Mouse (Mus musculus): ENCODE results near the gene Gm9747.

Gene Gm9747

DNA sequence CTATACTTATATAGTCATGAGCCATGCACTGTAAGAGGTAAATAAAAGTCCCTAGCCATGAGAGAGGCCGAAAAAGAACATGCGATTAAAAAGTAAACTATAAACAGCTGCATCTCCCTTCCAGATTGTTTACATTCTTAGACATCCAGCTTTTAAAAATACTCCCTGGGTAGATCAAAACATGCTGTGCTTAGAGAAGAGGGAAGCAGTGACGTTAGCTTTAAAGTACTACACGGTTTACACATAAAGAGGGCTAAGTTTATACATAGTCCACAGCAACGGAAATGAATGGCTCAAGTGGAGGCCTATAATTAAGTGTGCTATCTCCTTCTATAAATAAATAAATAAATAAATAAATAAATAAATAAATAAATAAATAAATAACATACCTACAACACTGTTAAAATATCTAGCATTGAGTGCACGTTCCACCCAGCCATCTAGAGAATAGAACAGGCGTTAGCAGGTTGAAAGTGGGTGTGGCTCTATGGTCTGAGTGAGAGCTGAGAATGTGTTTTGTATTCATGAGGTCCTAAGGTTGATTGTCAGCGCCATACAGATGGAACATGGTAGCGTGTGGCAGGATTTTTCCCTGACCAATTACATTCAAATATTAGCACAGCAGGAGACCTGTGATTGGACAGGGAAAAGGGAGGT is 21.0 kb downstream of the Gm9747 start:
- no peak for DNase-seq (ENCODE audit: low spot score in 2 of 2)

- DNase-seq (ENCODE audit: low spot score in 2 of 2), result peak in 1 of 2 experiments; percentile 43
Observed at GRCm38 (mm10) chr1:82257457-82257856, 24.5 kb downstream of the Gm9747 start.

GRCm38 (mm10) chr1:82258331-82258730 is 25.4 kb downstream of the Gm9747 start:
- DNase-seq (ENCODE audit: low spot score in 2 of 2), result peak; percentile 12 to 15

DNA sequence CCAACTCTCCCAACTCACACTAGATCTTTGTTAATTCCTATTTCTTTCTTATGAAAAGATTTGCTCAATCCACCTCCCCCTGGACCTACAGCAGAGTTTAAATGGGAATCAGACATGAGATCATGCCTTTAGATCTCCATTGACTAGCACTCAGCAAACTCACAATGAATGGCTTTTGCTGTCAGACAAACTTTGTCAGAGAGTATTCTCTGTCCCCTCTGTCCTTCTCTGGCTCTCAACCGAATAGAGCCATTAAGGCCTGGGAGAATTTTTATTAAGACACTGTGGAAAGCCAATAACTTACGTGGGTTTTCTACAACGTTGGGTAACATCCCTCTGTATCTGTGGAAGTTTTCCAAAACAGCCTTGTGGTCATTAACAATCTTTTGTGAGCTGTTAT is 27.1 kb downstream of the Gm9747 start:
- DNase-seq (ENCODE audit: low spot score in 2 of 2), result no peak

- no peak for DNase-seq (ENCODE audit: low spot score in 2 of 2)
Observed at GRCm38 (mm10) chr1:82261053-82261618, 28.2 kb downstream of the Gm9747 start.

DNA sequence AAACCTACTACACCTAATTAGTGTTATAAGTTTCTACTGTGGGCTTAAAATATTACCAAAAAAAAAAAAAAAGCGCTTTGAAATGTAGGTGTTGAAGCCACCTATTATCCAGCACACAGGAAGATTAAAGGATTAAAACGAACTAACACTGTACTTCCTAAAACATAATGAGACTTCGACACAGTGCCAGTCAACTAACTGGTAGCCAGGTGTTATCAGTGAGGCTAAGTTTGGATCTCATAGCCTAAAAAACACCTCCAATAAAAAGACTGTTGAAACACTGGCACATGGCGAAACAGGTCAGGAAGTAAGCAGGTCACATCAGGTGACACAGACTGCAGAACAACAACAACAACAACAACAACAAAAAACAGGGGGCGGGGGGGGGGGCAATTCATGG is 28.7 kb downstream of the Gm9747 start:
- DNase-seq (ENCODE audit: low spot score in 2 of 2), result no peak

GRCm38 (mm10) chr1:82262331-82262730 is 29.4 kb downstream of the Gm9747 start:
- no peak for DNase-seq (ENCODE audit: low spot score in 2 of 2)

- no peak for DNase-seq (ENCODE audit: low spot score in 2 of 2)
Observed at GRCm38 (mm10) chr1:82267547-82267946, 34.6 kb downstream of the Gm9747 start.

GRCm38 (mm10) chr1:82272231-82272630 is 39.3 kb downstream of the Gm9747 start:
- DNase-seq (ENCODE audit: low spot score in 2 of 2), result no peak

DNA sequence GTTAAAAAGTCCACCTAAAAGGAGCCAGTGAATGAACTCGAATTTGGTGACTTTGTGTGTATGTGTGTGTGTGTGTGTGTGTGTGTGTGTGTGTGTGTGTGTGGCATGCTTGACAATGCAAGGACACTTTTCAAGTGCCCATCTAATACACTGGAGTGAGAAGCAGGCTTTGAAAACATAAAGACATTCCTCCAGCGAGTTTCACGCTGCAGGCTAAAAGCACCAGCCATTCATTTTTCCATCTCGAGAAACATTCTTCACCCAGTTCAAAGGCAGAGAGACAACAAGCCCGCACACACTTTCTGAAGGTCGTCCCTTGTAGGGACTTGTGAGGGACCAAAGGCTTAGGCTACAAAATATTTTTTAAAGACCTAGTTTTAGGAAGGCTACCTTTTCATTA is 40.6 kb downstream of the Gm9747 start:
- no peak for DNase-seq (ENCODE audit: low spot score in 2 of 2)

DNA sequence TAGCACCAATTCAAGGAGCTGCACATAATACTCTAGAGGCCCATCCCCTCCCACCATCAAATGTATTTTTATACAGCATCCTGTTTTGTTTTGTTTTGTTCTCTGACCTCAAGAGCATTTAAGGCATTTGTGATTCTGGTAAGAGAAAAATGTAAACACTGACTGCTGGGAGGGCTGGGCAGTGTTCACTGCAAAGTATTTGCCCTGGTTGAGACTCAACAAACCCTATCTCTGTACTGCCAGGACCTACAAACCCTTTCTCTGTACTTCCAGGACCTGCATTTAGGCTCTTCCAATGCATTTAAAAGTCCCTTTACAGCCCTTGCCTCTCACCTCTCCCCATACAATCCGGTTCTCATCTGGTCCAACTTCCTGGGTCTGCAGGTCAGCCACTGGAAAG is 41.4 kb downstream of the Gm9747 start:
- no peak for DNase-seq (ENCODE audit: low spot score in 2 of 2)

DNA sequence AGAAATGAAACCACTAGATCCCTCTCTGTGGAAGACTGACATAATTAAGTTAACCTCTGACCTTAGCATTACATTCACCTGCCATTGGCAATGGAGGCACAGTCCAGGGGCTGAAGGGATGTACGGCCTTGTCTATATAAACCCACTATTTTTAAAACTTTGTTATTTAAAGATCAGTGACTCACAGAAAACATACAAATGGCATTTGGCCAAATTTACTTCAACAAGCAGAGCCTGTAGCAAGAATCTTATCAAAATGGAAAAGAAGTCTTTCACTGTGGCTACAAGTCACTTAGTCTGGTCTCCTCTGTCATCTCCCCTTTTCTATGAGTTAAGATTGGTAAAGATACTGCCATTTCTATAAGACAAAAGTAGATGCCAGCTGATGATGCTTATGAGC is 46.9 kb downstream of the Gm9747 start:
- DNase-seq (ENCODE audit: low spot score in 2 of 2), result no peak

DNA sequence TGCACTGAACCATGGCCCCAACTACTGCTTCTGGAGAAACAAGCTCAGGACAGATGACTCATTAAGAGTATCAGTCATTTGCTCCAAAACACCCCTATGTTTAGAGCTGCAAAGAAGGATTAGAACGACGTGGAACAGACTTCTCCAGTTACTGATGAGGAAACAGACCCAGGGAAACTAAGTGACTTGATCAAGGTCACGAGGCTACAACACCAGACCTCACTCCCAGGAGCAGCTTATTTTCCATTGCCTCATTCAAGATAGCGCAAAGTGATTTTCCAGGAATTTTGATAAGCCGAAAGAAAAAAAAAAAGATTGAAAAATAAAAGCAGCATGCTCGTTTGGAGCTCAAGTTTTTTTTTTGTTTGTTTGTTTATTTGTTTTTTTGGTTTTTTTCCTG is 48.9 kb downstream of the Gm9747 start:
- DNase-seq (ENCODE audit: low spot score in 2 of 2), result peak; percentile 41 to 49

DNA sequence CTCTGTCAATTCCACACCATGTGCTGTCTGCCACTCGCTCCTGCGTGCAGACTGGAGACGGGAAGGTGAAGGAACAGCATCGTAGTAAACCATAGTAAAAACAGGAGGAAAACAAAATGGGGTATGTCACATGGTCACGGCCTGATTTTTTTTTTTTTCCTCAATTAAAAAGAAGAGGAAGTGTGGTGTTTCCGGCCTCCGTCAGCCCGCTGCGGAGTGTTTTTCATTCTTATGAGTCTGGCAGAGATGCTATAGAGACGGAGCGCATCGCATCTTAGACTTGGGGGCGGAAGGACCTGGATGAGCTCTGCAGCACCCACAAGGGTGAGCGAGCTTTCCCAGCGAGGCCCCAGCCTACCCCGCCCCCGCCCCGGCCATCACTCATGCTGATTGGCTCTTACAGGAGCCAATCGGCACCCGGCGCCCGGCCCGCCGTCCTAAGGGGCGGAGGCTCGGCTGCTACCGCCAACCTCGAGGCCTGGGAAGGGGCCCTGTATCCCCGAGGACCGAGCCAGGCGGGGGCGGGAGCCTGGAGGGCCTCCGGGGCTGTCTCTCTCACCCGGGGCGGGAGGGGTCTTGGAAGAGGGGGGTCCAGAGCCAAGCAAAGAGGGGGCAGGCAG is 50.2 kb downstream of the Gm9747 start:
- DNase-seq (ENCODE audit: low spot score in 2 of 2), result peak; percentile 91 to 93

DNA sequence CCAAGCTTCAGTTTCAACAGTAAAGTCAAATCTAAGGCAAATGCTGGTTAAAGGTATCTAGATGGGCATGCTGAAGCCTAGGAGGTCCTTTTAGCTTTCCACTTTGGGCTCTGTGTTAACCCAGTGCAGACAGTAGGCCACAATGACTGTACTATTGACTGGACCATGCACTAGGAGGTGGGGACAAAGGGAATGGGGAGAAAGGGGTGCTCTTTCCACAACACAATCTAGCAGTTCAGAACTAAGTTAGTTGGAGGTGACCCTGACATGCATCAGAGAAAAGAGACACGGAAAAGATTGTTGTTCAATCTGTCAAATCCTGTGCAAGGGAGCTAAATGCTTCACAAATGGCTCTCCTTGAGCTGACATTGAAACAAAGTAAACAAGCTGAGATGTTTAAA is 51.0 kb downstream of the Gm9747 start:
- DNase-seq (ENCODE audit: low spot score in 2 of 2), result peak in 1 of 2 experiments; percentile 36

- no peak for DNase-seq (ENCODE audit: low spot score in 2 of 2)
Observed at GRCm38 (mm10) chr1:82284403-82284802, 51.5 kb downstream of the Gm9747 start.
